Mouse (Mus musculus): ENCODE results near the gene Ribc2.

Ribc2 gene

DNA sequence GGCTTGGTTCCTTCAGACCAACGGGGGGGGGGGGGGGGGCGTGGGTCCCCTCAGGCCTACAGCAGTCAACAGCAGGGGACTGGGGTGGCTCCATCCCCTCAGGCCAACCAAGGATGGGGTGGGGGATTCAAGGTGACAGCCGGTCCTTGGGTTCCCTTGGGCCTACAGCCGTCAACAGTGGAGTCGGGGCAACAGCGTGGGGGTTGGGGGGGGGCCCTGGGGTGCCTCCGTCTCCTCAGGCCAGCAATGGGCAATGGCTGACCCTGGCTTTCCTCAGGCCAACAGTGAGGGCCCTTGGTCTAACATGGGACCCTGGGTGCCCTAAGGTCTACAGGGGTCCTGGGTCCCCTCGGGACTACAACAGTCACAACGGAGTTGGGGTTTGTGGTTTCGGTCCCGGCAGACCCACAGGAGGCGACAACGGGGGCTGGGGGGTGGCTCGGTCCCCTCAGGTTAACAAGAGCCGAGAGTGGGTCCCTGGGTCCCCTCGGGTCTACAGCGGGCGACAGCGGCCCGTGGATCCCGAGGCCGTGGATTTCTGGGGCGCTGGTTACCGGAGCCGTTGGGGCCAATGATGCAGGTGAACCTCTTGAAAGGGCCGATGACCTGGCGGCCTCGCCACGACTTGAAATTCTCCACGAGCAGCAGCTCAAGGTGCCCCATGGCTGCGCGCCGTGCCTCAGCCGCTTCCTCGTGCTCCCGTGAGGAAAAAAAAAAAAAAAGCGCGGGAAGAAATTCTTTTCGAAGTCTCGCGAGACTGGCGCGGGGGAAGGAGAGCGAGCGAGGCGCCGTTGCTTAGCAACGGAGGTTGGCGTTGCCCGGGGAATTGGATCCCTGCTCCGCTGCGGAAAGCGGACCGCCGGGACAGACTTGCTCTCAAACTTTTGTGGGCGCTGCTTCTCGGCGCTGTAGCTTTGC, at the start of gene Ribc2, which contains the start of gene Smc1b:
Gene Ribc2 (plus strand): TSS at position 804 of the 918 bp plus-strand sequence.
Gene Smc1b (minus strand): TSS at position 690 of the 918 bp plus-strand sequence.
- no peak for DNase-seq (ENCODE audit: low spot score)

DNA sequence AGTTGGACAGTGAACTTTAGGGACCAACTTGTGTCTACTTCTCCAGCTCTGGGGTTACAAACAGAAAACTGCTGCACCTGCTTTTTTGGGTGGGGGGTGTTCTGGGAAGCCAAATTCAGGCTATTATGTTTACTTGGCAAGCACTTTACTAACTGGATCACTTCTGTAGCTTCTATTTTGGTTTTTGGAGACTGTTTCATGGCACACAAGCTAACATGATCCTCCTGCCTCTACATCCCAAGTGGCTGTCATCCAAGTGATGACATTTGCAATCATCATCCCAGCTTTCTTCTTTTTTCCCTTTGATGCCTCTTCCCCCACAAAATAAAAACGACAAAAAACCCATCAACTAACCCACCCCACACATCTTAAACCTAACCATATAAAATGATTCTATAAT, 46.2 kb upstream of the Ribc2 start:
- no peak for DNase-seq (ENCODE audit: low spot score)

DNA sequence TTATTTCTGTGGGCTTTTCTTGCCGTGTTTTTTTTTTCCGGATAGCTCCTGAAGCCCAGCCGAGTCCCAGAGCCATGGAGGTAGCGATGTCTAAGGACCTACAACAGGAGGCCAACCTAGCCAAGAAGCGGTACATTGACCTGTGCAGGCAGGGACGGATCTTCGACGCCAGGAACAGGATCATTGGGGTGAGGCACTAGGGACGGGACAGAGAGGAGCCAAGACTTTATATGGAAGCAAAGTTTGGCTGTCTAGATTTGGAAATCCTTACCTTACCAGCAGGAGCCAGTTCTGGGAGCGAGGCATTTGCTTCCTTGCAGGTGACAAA, 279 bp downstream of the Ribc2 start:
- no peak for DNase-seq (ENCODE audit: low spot score)

DNA sequence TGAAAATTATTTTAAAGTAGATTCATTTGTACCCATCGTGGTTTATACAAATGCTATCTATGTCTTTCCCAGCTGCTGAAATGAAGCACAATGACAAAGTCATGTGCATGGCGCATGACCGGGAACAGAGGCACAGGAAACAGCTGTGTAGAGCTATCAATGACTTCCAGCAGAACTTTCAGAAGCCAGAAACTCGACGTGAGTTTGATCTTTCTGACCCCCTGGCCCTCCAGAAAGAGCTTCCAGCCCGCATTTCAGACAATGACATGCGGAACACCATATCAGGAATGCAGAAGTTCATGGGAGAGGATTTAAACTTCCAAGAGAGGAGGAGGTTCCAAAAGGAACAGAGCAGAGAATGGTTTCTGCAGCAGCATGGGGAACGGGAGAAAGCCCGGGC, 3.3 kb downstream of the Ribc2 start:
- DNase-seq (ENCODE audit: low spot score): no peak

DNA sequence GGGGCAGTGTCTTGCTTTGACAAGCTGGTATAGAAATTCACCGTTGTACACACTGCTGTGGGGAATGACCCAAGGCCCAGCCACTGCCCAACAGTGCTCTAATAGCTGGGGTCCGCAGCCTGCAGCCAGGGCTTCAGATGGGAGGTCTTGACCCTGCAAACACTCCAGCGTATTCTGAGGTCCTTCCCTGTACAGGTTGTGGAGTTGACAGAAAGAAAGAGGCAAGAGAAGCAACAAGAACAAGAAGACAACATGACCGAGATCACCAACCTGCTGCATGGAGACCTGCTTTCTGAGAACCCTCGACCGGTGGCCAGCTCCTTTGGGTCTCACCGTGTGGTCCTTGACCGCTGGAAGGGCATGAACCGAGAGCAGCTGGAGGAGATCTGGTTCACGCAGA, 9.4 kb downstream of the Ribc2 start:
- no peak for DNase-seq (ENCODE audit: low spot score)

DNA sequence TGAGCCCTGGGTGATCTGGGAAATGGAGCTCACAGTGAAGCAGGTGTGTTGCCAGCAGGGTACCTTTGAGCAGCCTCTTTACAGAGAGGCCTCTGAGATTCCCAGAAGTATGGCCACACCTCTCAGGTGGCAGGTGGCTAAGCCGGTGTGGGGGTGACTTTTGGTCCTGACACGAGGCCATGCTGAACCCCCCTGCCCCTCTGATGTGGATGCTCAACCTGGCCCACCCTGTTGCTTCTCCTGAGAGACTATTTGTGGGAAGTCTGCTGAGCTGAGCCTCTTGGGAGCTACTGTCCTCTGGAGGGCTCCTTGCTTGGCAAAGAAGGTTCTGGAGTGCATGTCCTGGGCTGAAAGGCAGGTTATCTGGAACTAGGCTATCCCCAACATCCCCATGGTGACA, 10.6 kb downstream of the Ribc2 start:
- no peak for DNase-seq (ENCODE audit: low spot score)

DNA sequence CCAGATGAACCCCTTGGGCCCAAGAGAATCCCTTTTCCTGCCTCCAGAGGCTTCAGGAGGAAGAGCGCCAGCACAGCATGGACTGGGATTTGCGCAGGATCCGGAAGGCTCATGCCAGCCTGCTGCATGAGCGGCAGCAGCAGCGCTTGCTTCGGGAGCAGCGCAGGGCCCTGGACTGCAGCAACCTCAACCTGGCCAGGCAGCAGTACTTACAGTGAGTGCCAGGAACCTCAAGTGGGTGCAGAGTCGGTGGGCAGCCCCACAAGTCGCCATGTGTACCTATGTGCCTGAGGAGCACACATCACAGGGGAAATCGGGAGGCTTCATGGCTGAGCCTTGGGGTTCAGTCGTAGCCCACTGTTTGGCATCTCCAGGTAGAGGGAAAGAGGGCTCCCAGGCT, 11.3 kb downstream of the Ribc2 start:
- no peak for DNase-seq (ENCODE audit: low spot score)

DNA sequence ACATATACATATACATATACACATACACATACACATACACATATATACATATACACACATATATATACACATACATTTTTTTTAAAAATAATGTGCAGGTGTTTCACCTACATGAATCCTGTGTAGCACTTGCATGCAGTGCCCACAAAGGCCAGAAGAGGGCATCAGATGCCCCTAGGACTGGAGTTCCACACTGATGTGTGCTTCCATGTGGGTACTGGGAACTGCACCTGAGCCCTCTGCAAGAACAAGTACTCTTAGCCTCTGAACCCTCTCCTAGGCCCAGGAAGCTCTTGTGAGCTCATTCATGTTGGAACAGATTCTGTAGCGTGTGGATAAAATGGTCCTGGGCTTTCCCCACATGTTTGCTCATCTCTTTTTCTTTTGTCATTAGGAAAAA, 11.9 kb downstream of the Ribc2 start:
- no peak for DNase-seq (ENCODE audit: low spot score)

DNA sequence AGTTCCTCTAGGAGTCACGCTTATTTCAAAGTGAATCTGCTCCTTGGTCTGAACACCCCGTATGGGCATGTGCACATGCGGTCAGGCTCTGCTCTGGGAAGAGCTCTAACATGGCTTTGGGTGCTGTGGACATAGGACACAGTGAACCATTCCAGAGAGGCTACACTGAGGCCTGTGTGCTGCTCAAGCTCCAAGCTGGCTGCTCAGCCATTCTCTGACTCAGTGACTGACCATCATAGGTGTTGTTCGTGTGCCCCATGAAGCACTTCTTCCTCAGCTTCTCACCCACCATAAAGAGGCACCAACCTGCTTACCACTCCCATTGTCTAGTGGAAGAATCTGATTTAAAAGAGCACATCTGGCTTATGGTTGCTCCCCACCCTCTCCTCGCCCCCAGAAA, 12.4 kb downstream of the Ribc2 start:
- DNase-seq (ENCODE audit: low spot score): no peak

DNA sequence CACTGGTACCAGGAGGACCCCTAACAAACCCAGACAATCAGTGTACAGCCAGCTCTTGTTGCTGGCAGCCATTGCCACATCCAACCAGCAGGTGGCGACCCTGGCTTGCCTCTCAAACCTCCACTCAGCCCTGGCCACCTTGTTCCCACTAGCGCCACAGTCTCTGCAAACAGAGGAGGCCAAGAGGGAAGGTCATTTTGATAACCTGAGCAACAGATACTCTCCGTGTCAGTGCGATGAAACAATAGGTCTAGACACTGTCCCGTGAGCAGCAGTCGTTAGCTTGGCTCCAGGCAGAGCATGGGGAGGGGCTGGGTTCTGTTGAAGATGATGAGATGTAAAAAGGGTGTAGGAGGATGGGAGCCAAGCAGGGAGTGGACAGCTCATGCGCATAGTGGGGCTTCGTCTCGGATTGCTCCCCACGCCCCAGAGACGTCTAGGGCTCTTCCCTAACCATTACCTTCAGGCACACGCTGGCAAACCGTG, 19.6 kb downstream of the Ribc2 start:
- peak; percentile 73 for DNase-seq (ENCODE audit: low spot score)

DNA sequence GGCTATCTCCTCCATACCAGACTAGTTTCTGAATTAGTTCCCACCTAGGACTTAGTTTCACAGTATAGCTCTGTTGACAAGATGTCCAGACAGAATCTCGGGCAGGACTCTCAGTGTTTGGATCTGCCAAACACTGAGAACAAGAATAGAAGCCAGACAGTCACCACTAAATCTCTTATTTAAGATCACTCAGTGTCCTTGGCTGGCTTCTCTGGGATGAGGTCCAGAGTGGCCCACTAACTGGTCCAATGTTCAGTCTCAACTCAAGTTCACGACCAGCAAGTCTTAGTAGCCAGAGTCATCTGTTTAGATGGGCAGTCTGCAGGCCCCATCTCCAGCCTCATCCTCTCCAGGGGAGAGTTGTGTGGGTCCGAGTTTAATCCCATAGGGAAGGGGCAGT, 20.7 kb downstream of the Ribc2 start:
- DNase-seq (ENCODE audit: low spot score): peak; percentile 7

DNA sequence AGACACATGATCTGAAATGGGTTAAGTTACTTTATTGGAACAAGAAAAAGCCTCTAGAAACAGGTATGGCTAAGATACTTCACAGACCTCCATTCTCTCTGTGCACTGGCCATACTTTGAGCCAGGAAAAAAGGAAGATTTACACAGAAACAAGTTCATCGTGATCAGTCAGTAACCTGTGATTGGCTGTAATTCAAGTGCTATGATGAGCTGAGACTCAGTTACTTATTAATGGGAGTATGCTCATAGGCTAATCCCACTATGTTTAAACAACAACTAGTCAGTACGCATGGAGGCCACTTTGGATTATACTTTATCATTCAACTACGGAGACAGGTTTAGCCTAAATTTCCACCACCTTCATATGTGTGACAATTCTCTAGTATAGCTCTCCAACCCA, 22.2 kb downstream of the Ribc2 start:
- DNase-seq (ENCODE audit: low spot score): no peak

DNA sequence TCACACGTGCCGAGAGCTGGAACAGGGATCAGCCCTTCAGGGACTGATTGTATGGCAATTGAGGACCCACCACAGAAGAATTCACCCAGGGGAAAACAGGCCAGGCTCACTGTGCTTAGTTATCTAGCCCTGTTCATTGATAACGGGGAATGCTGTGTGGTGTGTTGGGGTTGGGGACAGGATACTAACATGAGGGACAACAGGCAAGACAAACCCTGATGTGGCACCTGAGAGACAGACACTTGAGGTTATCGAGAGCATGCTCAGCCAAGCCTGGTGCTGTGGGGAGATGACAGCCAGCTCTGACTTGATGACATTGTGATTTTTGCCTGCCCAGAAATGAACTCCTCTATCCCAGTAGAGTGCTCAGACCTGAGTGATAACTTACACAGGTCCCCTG, 24.3 kb downstream of the Ribc2 start:
- DNase-seq (ENCODE audit: low spot score): no peak

DNA sequence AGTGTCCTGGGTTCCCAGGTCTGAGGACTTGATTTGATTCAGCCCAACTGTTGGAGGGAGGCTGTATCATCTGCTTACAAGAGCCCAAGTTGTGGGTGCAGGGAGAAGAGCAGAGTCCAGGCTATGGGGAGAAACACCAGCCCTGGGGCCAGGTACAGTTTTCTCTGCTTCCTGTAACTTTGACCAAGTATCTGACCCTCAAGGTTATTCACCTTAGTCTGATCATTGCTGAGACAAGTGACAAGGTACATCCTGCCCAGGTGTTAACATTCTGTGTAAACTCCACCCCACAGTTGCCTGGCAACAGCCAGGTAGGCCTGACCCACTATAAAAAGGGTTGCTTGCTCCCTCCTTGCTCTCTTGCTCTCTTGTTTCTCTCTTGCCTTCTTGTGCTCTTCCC, 29.5 kb downstream of the Ribc2 start:
- DNase-seq (ENCODE audit: low spot score): no peak

DNA sequence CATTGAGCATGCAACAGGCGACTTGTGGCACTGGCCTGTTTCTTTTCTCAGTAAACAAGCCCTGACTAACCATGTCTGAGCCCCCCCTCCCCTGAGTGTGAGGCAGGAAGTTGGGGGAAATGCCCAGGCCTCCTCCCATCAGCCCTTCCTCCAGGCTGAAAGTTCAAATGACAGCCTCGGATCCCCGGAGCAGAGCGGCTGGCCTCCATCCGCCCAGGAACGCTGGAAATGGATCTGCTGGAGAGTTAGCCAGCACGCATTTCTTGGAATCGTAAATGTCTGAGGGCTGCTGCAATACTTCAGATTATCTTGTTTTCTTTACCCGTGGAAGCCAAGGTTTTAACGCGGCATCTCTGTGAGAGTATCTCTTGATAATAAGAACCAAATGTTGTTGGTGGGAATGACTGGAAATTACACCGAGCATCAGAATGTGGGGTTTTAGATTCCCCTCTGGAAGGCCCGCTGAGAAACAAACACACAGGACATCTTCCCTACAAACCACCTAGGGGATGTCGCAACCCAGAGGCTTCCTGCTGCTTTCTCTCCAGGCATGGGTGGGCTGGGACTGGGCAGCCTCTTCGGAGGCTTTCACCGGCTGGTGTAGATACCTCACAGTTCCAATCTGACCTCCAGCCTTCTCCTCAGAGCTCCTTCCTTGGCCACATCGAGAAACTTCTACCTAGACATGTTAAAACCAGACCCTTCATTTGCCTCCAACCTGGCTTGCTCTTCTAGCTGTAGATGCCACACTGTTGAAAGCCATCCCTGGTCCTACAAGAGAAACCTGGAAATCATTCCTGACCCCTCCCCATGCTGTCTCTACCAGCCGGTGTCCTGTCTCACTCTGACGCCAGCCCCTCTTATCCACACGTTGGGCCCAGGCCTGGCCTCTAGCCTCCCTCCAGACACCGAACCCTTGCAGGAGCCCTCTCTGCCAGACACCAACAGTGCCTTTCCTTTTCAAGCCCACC, 31.1 kb downstream of the Ribc2 start:
- peak; percentile 9 for DNase-seq (ENCODE audit: low spot score)

DNA sequence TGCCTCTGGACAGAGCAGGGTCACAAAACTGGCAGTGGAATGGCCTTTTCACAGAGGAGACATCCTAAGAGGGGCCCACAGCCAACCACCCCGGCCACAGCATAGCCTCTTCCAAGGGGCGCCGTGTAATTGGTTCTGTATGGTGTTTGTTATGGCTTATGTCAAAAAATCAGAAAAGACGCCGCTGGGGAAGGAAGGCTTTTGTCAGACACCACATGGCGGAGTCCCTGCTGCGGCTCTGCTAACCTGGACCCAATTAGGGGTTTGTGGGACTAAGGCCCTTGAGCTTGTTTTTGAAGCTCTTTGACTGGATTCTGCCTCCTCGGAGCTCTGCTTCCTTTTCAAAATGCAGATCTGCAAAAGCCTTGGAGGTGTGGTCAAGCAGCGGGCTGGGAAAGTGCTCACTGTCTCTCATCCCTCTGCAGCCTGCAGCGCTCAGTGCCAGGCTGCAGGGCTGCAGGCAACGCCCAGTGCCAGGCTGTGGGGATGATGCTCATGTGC, 34.6 kb downstream of the Ribc2 start:
- no peak for DNase-seq (ENCODE audit: low spot score)

DNA sequence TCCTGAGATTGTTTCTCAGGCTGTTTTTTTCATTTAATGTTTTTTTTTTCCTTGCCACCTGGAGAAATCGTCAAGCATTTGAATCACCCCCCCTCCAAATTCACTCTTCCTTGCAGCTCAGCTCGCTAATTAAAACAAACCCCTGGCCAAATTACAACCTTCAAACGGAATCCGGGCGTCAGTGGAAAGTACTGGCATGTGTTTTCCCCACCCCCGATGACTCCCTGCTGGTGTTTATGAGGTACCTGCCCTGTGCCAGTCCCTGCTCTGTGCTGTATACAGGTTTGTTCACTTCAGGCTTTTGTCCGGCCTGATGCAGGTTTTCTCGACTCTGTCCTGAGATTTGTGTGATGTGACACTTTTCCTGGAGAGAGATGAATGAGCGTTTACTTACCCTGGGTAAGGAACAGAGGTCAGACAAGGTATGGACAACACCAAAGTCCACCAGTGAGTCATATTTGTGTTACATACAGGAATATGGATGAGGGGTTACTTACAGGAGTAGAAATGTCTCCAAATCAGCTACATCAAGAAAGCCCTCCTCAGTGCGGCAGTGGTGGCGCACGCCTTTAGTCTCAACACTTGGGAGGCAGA, 35.3 kb downstream of the Ribc2 start:
- DNase-seq (ENCODE audit: low spot score): no peak

DNA sequence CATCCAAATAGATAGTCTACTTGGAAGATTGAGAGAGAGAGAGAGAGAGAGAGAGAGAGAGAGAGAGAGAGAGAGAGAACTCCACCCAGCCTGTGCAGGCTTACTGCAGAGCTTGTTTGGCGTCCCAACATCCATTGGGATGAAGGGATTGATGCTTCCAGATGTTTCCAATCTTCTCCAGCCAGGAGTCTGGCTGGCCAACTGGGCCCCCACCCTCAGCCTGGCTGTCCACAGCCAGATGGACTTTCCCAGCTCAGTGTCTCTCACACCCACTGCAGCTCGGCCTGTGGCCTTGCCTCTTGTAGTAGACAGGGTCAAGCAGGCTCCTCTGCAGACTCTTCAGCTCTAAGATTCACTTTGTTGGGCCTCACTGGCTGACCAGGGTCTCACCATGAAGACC, 40.2 kb downstream of the Ribc2 start:
- DNase-seq (ENCODE audit: low spot score): no peak

DNA sequence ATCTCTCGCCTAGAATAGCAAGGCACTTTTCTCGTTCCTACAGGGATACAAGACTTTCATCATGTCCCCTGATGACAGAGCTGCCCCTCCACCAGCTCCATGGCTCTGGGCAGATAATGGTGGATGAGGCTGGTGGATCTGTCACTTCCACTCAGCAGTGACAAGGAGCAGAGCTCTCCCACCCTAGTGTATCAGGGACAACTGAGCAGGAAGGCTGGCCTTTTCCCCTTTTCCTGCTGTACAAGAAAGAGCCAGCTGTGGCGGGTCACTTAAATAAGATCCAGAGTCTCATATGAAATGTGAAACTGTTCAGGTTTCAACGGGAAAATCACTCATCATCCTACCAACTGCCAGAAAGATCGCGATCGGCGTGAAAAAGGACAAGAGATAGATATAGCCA, 41.5 kb downstream of the Ribc2 start:
- no peak for DNase-seq (ENCODE audit: low spot score)

DNA sequence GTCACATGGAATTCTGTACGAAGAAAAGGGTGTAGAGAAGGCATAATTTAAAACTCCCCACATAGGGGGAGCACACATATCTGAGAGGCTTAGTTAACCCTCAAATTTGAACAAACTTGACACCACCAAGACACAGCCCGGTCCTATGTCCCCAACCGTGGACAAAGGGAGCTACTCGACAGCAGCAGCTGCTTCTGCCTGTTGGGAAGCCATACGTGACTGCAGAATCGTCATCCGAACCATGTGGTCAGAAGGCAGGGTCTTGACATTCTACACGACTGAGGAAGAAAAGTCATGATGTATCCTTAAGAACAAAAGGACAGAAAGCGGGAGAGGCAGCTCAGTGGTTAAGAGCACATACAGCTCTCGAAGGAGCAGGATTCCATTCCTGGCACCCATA, 42.2 kb downstream of the Ribc2 start:
- no peak for DNase-seq (ENCODE audit: low spot score)

DNA sequence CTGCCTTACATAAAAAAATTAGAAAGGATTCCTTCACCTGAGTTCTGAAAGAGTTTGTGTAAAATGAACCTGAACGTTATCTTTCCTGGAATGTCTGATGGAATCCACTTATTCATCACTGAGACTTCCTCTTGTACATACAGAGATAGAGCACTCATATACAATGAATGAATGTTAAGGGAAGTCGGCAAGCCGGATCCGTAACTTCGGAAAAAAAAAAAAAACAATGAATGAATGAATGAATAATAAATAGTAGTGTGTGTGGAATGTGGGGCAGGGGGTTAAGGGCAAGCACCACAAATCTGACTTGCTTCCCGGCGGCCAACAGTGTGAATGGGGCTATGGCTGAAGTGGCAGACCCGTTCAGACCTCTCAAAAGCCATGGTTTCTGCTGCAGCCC, 45.7 kb downstream of the Ribc2 start:
- peak; percentile 89 for DNase-seq (ENCODE audit: low spot score)

DNA sequence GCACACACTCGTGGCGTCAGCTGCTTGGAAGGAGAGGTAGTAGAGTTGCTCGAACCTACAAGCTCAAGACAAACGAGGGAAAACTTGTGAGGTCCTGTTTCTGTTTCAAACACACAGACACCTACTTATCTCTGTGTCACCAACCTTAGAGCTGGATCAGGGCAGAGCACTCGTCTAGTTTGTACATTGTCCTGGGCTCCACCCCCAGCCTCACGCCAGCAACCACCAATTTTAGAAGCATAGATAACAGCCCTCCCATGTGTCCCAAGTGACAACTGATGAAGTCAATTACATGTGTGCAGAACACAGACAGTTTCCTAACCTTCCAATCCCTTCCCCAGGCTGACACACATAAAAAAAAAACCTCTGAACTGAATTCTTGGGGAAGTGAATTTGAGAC, 46.3 kb downstream of the Ribc2 start:
- no peak for DNase-seq (ENCODE audit: low spot score)
